Mouse (Mus musculus): Measurements from ENCODE around the gene Nceh1.
A peak's percentile ranks its signal among the peaks of the same experiment; 100 is the strongest.
"Not testable (repeated sequence)": the region's sequence is repeated elsewhere in the genome, so short reads cannot be mapped to it uniquely, and the experiment has no call there.

The Nceh1 gene

GRCm38 (mm10) chr3:27285072-27285471, 102.3 kb downstream of the Nceh1 start:
- no peak for DNase-seq (ENCODE audit: low spot score)

DNA sequence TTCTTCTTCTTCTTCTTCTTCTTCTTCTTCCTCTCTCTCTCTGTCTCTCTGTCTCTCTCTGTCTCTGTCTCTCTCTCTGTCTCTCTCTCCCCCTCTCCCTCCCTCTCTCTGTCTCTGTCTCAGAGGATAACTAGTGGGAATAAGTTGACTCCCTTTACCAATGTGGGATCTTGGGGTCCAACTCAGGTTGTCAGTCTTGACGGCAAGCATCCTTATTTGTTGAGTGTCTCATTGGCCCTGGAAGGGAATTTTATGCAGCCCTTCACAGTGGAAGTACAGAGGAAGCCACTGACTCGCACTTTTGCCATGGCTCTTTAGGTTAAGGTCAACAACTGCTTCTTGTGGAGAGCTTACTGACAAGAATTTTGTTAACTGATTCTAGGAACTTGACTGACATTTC, 105.5 kb downstream of the Nceh1 start:
- no peak for DNase-seq (ENCODE audit: low spot score)

DNA sequence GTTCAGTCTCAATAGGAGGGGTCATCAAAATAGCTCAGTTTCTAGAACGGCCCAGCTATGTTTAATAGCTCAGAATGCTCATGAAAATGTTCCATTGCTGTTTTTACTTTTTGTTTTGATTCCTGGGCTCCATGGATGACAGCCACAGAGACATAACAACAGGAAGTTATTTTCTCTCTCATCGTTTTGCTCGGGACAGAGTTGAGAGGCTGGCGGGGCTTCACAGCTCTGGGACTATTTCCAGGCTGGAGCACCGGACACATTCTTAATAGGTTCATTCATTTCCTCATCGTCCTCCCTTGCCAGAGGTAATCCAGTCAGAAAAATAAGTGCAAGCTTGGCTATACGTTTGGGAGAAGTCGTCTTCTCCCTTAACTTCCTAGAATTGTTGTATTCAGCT, 106.1 kb downstream of the Nceh1 start:
- no peak for DNase-seq (ENCODE audit: low spot score)

- DNase-seq (ENCODE audit: low spot score), result no peak
Observed at GRCm38 (mm10) chr3:27290285-27290684, 107.5 kb downstream of the Nceh1 start.

- not testable (repeated sequence) for DNase-seq (ENCODE audit: low spot score)
Observed at GRCm38 (mm10) chr3:27290945-27291344, 108.2 kb downstream of the Nceh1 start.

- not testable (repeated sequence) for DNase-seq (ENCODE audit: low spot score)
Observed at GRCm38 (mm10) chr3:27291411-27291810, 108.6 kb downstream of the Nceh1 start.

- DNase-seq (ENCODE audit: low spot score), result no peak
Observed at GRCm38 (mm10) chr3:27293645-27294385, 111.0 kb downstream of the Nceh1 start.

DNA sequence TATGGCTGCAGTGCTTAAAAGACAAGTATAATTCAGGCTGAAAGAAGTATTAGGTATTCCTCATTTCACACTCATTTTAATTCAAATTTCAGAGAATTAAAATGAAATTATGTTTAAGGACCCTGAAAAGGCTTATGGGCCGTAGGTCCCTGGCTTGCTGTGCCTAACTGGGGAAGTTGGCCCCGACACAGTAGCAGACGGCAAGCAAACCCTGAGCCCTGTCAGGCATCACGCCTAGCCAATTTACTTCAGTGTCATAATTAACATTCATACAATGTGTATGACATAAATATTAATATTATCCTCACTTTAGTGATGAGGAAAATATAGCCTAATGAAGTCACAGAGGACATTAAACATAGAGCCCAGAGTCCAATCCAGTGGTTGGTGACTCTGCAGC, 117.7 kb downstream of the Nceh1 start:
- DNase-seq (ENCODE audit: low spot score), result no peak

DNA sequence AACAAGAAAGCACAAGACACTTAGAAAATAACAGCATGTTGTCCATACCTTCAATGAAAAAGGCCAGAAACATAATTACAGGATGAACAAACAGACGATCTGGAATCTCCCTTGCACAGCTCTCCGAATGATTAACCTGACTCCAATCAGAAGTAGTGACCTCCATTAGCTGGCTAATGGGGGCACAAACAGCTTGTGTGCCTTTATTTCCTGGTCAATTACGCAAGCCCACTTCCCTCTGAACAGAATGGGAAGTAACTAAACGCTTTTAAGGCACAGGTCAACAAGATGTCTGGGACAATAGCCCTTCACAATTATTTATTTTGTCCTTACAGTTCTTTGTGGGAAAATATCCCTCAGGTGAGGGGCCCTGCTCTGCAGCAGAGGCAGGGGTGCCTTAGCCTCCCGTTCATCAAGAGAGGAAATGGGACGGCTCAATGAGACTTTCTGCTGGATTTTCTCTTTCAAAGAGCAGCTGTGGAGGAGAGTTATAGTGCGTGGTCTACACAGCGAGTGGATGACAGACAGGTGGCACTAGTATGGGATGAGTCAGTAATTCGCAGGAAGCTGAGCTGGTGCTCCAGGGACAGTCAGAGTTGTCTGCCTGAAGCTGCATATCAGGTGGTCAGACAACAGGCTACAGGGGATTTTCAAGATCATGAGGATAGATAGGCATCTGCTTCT, 119.7 kb downstream of the Nceh1 start:
- DNase-seq (ENCODE audit: low spot score), result no peak

DNA sequence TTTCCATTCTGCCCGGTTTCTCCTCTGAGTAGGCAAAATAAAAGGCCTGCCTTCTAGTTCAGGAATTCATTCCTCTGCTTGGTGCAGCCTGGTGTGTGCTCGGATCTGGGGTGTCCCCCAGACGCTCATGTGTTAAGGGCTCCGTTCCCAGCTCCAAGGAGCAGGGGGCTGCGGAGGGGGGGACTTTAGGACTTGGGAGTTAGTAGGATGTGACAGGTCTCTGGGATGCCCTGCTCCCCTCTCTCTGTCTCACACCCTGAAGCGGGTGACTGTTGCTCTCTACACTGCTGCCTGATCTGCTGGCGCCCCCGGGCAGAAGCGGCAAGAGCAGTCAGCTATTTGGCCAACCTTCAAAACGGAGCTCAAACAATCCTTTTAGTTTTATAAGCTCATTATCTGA, 124.0 kb downstream of the Nceh1 start:
- no peak for DNase-seq (ENCODE audit: low spot score)

- no peak for DNase-seq (ENCODE audit: low spot score)
Observed at GRCm38 (mm10) chr3:27310973-27311372, 128.2 kb downstream of the Nceh1 start.

DNA sequence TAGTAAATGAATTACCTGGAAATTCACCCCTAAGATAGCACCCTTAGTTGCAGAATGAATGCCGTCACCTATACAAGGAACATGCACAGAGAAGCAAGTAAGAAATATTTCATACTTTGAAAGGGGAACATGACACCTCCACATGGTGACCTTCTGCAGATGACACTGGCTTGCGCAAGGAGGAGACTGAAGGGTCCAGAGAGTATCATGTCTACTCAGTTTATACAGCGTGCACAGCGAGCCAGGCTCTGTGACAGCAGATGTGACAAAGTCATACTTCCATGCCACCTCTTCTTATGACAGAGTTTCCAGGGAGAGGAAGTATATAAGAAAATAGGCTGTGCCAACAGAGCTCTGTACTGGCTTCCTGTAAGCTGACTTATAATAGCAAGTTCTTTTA, 128.7 kb downstream of the Nceh1 start:
- no peak for DNase-seq (ENCODE audit: low spot score)

GRCm38 (mm10) chr3:27314506-27315164, 131.9 kb downstream of the Nceh1 start:
- no peak for DNase-seq (ENCODE audit: low spot score)

GRCm38 (mm10) chr3:27316559-27317287, 134.0 kb downstream of the Nceh1 start, which contains the start of gene Tnfsf10:
TSS of gene Tnfsf10 (plus strand) at chr3:27317028.
- DNase-seq (ENCODE audit: low spot score), result peak; percentile 43

DNA sequence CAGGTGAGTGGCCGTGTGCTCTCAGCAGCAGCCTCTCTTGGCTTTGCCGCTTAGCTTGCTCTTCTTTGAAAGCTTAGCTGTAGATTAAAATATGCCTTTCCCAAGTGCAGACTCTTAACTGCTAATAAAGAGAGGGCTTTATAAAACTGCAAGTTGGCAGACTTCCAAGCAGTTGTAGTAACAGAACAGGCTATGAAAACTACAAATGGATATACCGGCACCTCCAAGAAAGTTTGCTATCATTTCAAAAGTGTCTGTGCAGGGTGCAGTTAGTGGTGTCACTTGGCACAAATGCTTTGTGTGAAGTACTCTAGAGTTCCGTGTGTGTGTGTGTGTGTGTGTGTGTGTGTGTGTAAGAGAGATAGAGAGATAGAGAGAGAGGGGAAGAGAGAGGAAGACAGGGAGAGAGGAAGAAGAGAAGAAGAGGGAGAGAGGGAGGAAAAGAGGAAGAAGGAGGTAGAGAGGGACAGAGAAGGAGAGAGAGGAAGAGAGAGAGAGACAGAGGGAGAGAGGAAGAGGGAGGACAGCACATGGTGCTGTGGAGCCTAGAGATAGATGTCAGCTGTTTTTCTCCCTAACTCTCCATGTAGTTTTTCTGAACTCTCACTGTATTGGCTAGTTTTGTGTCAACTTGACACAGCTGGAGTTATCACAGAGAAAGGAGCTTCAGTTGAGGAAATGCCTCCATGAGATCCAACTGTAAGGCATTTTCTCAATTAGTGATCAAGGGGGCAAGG, 134.7 kb downstream of the Nceh1 start:
- no peak for DNase-seq (ENCODE audit: low spot score)

GRCm38 (mm10) chr3:27319650-27320049, 136.9 kb downstream of the Nceh1 start:
- DNase-seq (ENCODE audit: low spot score), result no peak

- DNase-seq (ENCODE audit: low spot score), result no peak
Observed at GRCm38 (mm10) chr3:27320613-27321495, 138.1 kb downstream of the Nceh1 start.

DNA sequence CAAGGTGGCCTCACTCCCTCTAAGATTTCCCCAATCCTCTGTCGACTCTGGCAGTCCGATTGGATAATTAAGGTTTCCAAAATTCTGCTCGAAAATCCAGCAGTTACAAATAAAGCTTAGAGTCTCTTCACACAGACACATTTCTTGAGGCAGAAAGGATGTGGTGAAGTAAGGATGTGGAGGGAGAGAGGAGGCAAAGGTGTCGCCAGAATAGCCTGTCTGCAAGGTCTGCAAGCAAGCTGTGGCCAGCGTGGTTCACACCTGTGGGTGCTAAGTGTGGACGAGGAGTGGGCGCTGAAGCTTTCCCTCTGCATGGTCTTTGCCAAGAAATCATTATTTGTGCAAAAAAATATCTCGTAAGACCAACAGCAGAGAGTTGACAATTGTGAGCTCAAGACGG, 139.8 kb downstream of the Nceh1 start:
- no peak for DNase-seq (ENCODE audit: low spot score)

- no peak for DNase-seq (ENCODE audit: low spot score)
Observed at GRCm38 (mm10) chr3:27323551-27323950, 140.8 kb downstream of the Nceh1 start.

DNA sequence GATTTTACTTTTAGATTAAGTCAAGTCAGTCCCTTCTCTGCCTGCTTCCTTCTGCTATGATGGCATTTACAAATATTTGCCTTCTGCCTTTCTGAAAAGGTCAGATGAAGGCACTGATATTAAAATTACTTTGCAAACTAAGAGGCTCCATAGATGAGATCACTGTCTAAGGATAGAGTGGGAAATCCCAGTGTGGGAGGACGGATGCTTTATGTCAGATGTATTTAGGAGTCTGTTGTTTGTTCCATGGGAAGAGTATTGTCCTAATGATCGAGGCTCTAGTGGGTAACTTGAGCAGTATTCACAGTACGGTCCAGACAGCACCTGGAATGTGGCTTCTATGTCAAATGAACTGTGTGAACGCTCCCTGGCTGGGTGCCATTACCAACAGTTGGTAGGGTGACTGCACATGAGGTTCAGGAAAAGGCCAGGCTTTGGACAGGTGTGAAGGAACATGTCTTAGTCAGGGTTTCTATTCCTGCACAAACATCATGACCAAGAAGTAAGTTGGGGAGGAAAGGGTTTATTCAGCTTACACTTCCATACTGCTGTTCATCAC, 143.9 kb downstream of the Nceh1 start:
- DNase-seq (ENCODE audit: low spot score), result no peak

Data from testis, postnatal 10 days (tissue).